Comparison of ENCODE assay signal across 25 mouse cellular contexts in the genomic region with DNA sequence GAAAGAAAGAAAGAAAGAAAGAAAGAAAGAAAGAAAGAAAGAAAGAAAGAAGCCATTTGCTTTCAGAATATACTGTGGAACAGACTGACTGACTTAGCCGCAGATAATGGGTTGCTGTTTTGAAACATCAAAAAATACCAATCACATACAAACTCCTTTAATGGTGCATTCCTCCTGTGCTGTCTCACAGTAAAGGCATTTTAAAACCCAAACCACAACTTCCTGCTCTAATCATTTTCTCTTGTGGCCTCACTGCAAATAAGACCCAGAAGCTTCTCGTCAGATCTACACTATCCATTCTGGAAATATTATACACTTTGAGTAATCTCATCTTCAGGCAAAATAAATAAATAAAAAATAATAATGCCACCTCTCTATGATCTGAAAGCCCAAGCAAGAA.
"Had no signal": no experiment of that assay in that cellular context is flagged by ENCODE, and none has a peak within 500 bp of the region (broad histone marks: within the 10 kb centered on the region; RNA-seq: fewer than 3 reads in every experiment).

No protein-coding gene starts in this region.

- H3K4me1 ChIP-seq: heart, embryonic 13.5 days; heart, embryonic 15.5 days; hindbrain, embryonic 13.5 days; hindbrain, embryonic 15.5 days; limb, embryonic 10.5 days; limb, embryonic 12.5 days; liver, embryonic 13.5 days had no signal

- H3K27me3 ChIP-seq: heart, embryonic 13.5 days; heart, embryonic 15.5 days; hindbrain, embryonic 13.5 days; hindbrain, embryonic 15.5 days; limb, embryonic 12.5 days; liver, embryonic 13.5 days had no signal

- DNase-seq: gastrocnemius, postnatal 14 days; gastrocnemius, postnatal 36 days; heart, adult 11 months; heart, adult 2 months; heart, postnatal 14 days; heart, postnatal 36 days; kidney, adult 18-20 months; kidney, adult 8-10 months; kidney, postnatal 10 days; kidney, postnatal 25 days; kidney, postnatal 4 days; liver; liver, embryonic 13.5 days had no signal

- H3K9ac ChIP-seq: heart, embryonic 13.5 days; heart, embryonic 15.5 days; hindbrain, embryonic 13.5 days; hindbrain, embryonic 15.5 days; limb, embryonic 12.5 days; liver, embryonic 13.5 days had no signal

- H3K27ac ChIP-seq: heart, adult 2 months; heart, embryonic 13.5 days; heart, embryonic 15.5 days; hindbrain, embryonic 13.5 days; hindbrain, embryonic 15.5 days; hindbrain, postnatal 0 days; layer of hippocampus, adult 2 months; left cerebral cortex, adult 2 months; limb, embryonic 10.5 days; limb, embryonic 12.5 days; liver, embryonic 13.5 days had no signal

- H3K9me3 ChIP-seq: heart, embryonic 13.5 days; heart, embryonic 15.5 days; hindbrain, embryonic 13.5 days; hindbrain, embryonic 15.5 days; limb, embryonic 10.5 days; limb, embryonic 12.5 days; liver, embryonic 13.5 days had no signal

- H3K36me3 ChIP-seq: heart, embryonic 13.5 days; heart, embryonic 15.5 days; hindbrain, embryonic 13.5 days; hindbrain, embryonic 15.5 days; limb, embryonic 10.5 days; limb, embryonic 12.5 days; liver, embryonic 13.5 days had no signal

- H3K4me3 ChIP-seq: heart, adult 2 months; heart, embryonic 13.5 days; heart, embryonic 15.5 days; hindbrain, embryonic 13.5 days; hindbrain, embryonic 15.5 days; layer of hippocampus, adult 2 months; left cerebral cortex, adult 2 months; limb, embryonic 10.5 days; limb, embryonic 12.5 days; liver, embryonic 13.5 days had no signal

- ATAC-seq: hindbrain, postnatal 0 days; intestine, postnatal 0 days had no signal

- H3K4me2 ChIP-seq: heart, embryonic 11.5 days; heart, embryonic 13.5 days; heart, embryonic 15.5 days; hindbrain, embryonic 13.5 days; hindbrain, embryonic 15.5 days; limb, embryonic 12.5 days; liver, embryonic 11.5 days; liver, embryonic 13.5 days had no signal
